8 mouse cellular contexts compared by ENCODE assay signal in the genomic region with DNA sequence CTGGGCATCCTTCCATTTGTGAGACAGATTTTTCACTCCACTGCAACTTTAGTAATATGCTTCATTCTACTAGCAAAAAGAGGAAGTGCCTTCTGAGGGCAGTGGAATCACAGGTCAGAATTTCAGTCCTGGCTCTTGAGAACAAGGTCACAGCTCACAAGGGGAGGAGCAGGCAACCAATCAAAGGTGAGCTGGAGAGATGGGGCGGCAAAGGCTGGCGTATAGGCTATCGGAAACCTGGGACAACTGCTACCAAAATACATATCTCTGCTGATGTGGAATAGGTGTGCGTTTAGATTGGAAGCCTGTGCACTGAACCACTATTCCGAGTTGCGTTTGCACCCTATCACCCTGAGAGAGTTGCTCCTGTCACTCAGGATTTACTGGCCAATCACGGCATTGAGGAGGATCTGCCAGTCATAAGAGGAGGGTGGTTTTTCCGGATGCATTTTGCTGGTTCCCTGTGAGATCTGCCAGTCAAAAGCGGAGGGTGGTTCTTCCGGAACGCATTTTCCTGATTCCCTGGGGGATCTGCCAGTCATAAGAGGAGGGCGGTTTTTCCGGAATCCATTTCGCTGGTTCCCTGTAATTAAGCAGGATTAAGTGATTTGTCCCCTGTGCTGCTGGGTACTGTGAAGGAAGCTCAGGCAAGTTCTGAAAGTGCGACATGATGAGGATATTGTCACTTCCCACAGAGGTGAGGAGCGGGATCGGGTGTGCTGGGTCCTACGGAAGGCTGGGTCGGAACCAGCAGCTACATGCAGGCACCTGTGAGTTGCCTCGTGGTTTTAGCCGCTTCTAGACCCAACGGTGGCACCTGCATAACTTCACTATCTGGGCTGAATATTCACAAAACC.
A peak's percentile ranks its signal among the peaks of the same experiment; 100 is the strongest.
DNase-seq lines count a peak whose midpoint lies in the region; ATAC-seq and TF ChIP-seq lines count a peak whose summit lies in the region.
"Not testable (repeated sequence)": the region's sequence is repeated elsewhere in the genome, so short reads cannot be mapped to it uniquely, and the experiment has no call there.

No protein-coding gene starts in this region.

- TF ChIP-seq POLR2A in bone marrow, adult 2 months (IDR thresholded peaks at IDR 0.05; ENCODE audit: borderline replicate concordance, control insufficient read depth, low read depth, low read length), result not testable (repeated sequence)
- TF ChIP-seq POLR2A in limb, embryonic 14.5 days (IDR thresholded peaks at IDR 0.05; ENCODE audit: borderline replicate concordance, extremely low read depth, insufficient read depth, insufficient read length), result 0 out of 2 replicates have a peak, but pooled peaks have one; percentile 2

- peak overlapping the region; percentile 31; the same call in 1 of the 2 replicates for H3K9ac ChIP-seq in embryonic facial prominence, embryonic 15.5 days
- peak overlapping the region; percentile 58 for H3K9ac ChIP-seq in limb, embryonic 14.5 days (ENCODE audit: low read depth, low read length, severe bottlenecking)
- H3K9ac ChIP-seq in midbrain, postnatal 0 days (replicated peaks; ENCODE audit: low read length, poor library complexity, severe bottlenecking), result peak overlapping the region; percentile 57

- H3K27ac ChIP-seq in bone marrow, adult 2 months (ENCODE audit: control insufficient read depth, insufficient read depth, low read depth, low read length, poor library complexity), result peak overlapping the region; percentile 87
- H3K27ac ChIP-seq in embryonic facial prominence, embryonic 15.5 days (replicated peaks), result peak overlapping the region; percentile 65
- not testable (repeated sequence) for H3K27ac ChIP-seq in limb, embryonic 14.5 days (replicated peaks; ENCODE audit: low read depth, low read length)
- peak overlapping the region; percentile 74 for H3K27ac ChIP-seq in midbrain, postnatal 0 days (ENCODE audit: low read depth, low read length)

- H3K4me1 ChIP-seq in bone marrow, adult 2 months (ENCODE audit: control insufficient read depth, insufficient read depth, low read length); embryonic facial prominence, embryonic 15.5 days; limb, embryonic 14.5 days (ENCODE audit: control insufficient read depth, insufficient read depth, low read length); midbrain, postnatal 0 days (ENCODE audit: insufficient read depth, low read length): not testable (repeated sequence)

- H3K36me3 ChIP-seq in embryonic facial prominence, embryonic 15.5 days; limb, embryonic 14.5 days (ENCODE audit: control insufficient read depth, insufficient read depth, low read length); midbrain, postnatal 0 days (ENCODE audit: insufficient read depth, low read length): not testable (repeated sequence)

- H3K4me3 ChIP-seq in bone marrow, adult 2 months (replicated peaks; ENCODE audit: control insufficient read depth, low read depth, low read length), result peak overlapping the region; percentile 85
- H3K4me3 ChIP-seq in embryonic facial prominence, embryonic 15.5 days (replicated peaks), result peak overlapping the region; percentile 61
- peak overlapping the region; percentile 48 for H3K4me3 ChIP-seq in limb, embryonic 14.5 days (replicated peaks; ENCODE audit: low read length)
- peak overlapping the region; percentile 46 for H3K4me3 ChIP-seq in midbrain, postnatal 0 days (ENCODE audit: low read depth, low read length)

- WGBS in bone marrow, adult 2 months, result under 1% methylated on average over 21 of the region's 22 CpGs
- WGBS in embryonic facial prominence, embryonic 15.5 days, result under 1% methylated on average over 22 of the region's 22 CpGs
- under 1% methylated on average over 19 of the region's 22 CpGs for WGBS in limb, embryonic 14.5 days
- 0% methylated on average over 18 of the region's 22 CpGs for WGBS in midbrain, postnatal 0 days

- not testable (repeated sequence) for H3K9me3 ChIP-seq in embryonic facial prominence, embryonic 15.5 days (replicated peaks); limb, embryonic 14.5 days (ENCODE audit: control insufficient read depth, low read length); midbrain, postnatal 0 days (ENCODE audit: low read length)

- peak; percentile 98 for ATAC-seq in embryonic facial prominence, embryonic 15.5 days (ENCODE audit: insufficient number of reproducible peaks, low FRiP score, low TSS enrichment, low read depth)
- peak; percentile 100 for ATAC-seq in limb, embryonic 14.5 days (ENCODE audit: low FRiP score, low read depth)
- peak; percentile 100 for ATAC-seq in midbrain, postnatal 0 days (ENCODE audit: low FRiP score)

- peak; percentile 99 for DNase-seq in 416B (ENCODE audit: low read depth)
- DNase-seq in heart, adult 8-10 months (ENCODE audit: low spot score), result peak; percentile 99
- DNase-seq in kidney, adult 9 months, result peak; percentile 98
- DNase-seq in limb, embryonic 14.5 days (ENCODE audit: low spot score), result peak; percentile 97
- DNase-seq in midbrain, postnatal 0 days (ENCODE audit: low spot score), result peak; percentile 99
- peak; percentile 60 to 63 for DNase-seq in spleen, postnatal 14 days (ENCODE audit: low spot score in 2 of 2)

- H3K4me2 ChIP-seq in embryonic facial prominence, embryonic 15.5 days (replicated peaks), result peak overlapping the region; percentile 53
- H3K4me2 ChIP-seq in limb, embryonic 14.5 days (replicated peaks; ENCODE audit: low read depth, low read length, severe bottlenecking), result peak overlapping the region; percentile 48
- peak overlapping the region; percentile 42 for H3K4me2 ChIP-seq in midbrain, postnatal 0 days (ENCODE audit: low read depth, low read length, poor library complexity, severe bottlenecking)

- not testable (repeated sequence) for H3K27me3 ChIP-seq in embryonic facial prominence, embryonic 15.5 days; limb, embryonic 14.5 days (ENCODE audit: control insufficient read depth, insufficient read depth, low read length); midbrain, postnatal 0 days (ENCODE audit: insufficient read depth, low read length)

- not testable (repeated sequence) for TF ChIP-seq CTCF in bone marrow, adult 2 months (IDR thresholded peaks at IDR 0.05; ENCODE audit: control insufficient read depth, insufficient read depth, low read length); midbrain, postnatal 0 days (IDR thresholded peaks at IDR 0.05)
